Mouse (Mus musculus) stomach, postnatal 0 days (tissue): Measurements from ENCODE around the gene Gm13285. TPM values are rescaled to one million over a fixed set of nuclear protein-coding genes. Genes with fewer than 3 reads are reported as not detected.
"Not testable (repeated sequence)": the region's sequence is repeated elsewhere in the genome, so short reads cannot be mapped to it uniquely, and the experiment has no call there.

Source experiments
- ATAC-seq: fragments of 200-750 bp; cut with Nextera tagmentation; 2 replicates; pipeline ENCODE4 v1.8.0; 2017; ENCODE audit not compliant: low FRiP score, low TSS enrichment
- DNase-seq: peaks from one replicate; pipeline ENCODE4 v3.0.0-alpha.2; 2016; ENCODE audit warnings: low spot score
- H3K27ac ChIP-seq: fragments of 300-500 bp; sonication (generic); replicated peaks from 2 replicates; pipeline ENCODE4 v1.5.1; 2014; ENCODE audit warnings: mild to moderate bottlenecking, control low read depth
- H3K27me3 ChIP-seq: fragments of 300-500 bp; sonication (generic); 2 replicates; pipeline ENCODE4 v1.6.1; 2014; ENCODE audit warnings: low read length; ENCODE audit not compliant: control insufficient read depth, insufficient read depth
- H3K36me3 ChIP-seq: fragments of 300-500 bp; sonication (generic); 2 replicates; pipeline ENCODE4 v1.6.1; 2014; ENCODE audit warnings: low read length, mixed read lengths; ENCODE audit not compliant: control insufficient read depth, insufficient read depth
- H3K4me1 ChIP-seq: fragments of 300-500 bp; sonication (generic); replicated peaks from 2 replicates; pipeline ENCODE4 v1.6.1; 2014; ENCODE audit warnings: antibody characterized with exemption; ENCODE audit not compliant: control insufficient read depth, insufficient read depth
- H3K4me2 ChIP-seq: fragments of 300-500 bp; sonication (generic); replicated peaks from 2 replicates; pipeline ENCODE4 v1.6.1; 2014; ENCODE audit warnings: low read depth, mild to moderate bottlenecking, control low read depth, moderate library complexity
- H3K4me3 ChIP-seq: fragments of 300-500 bp; sonication (generic); 2 replicates; pipeline ENCODE4 v1.5.1; 2014; ENCODE audit warnings: low read depth, low read length, control low read depth
- H3K9ac ChIP-seq: fragments of 300-500 bp; sonication (generic); 2 replicates; pipeline ENCODE4 v1.6.1; 2014; ENCODE audit warnings: mild to moderate bottlenecking, low read length, control low read depth, mixed read lengths
- H3K9me3 ChIP-seq: fragments of 300-500 bp; sonication (generic); 2 replicates; pipeline ENCODE4 v1.6.1; 2016; ENCODE audit warnings: low read length; ENCODE audit not compliant: control insufficient read depth
- CTCF ChIP-seq: IDR thresholded peaks from 2 replicates; pipeline ENCODE4 v1.5.1; 2016; ENCODE audit warnings: antibody characterized with exemption, low read depth, mild to moderate bottlenecking, moderate library complexity
- EP300 ChIP-seq: optimal IDR thresholded peaks from 2 replicates; pipeline ENCODE3; 2016; ENCODE audit warnings: antibody characterized with exemption
- WGBS: fragments of 180-500 bp; shearing (Covaris S2); extraction: QIAGEN DNeasy Blood & Tissue Kit; methylation state at CpG from one replicate; pipeline ENCODE4 v1.1.7; 2014; 5-methylcytosine and 5-hydroxymethylcytosine counted together
- polyA plus RNA-seq: library from polyadenylated mRNA; unstranded; fragments of >200 nt; fragmentation: Nextera tagmentation; extraction: Ambion mirVana; gene quantifications from 2 replicates; pipeline ENCODE4 v1.2.1, GENCODE M21; 2015

Gene Gm13285
- 0.92 and 1.3 TPM in 2 replicates for polyA plus RNA-seq

GRCm38 (mm10) chr4:88799365-88799764 is at the start of gene Gm13285:
TSS of gene Gm13285 (plus strand) at chr4:88799665.
- H3K27ac ChIP-seq, H3K9ac ChIP-seq, H3K4me1 ChIP-seq, H3K9me3 ChIP-seq, DNase-seq, H3K4me2 ChIP-seq, H3K4me3 ChIP-seq, H3K36me3 ChIP-seq, H3K27me3 ChIP-seq, ATAC-seq: not testable (repeated sequence)
- WGBS = 21% methylated on average over 2 of the region's 7 CpGs

GRCm38 (mm10) chr4:88749926-88750325 is 49.5 kb upstream of the Gm13285 start:
- DNase-seq = no peak
- Histone ChIP-seq H3K9ac (no peak overlapping the region), H3K9me3 (no peaks in the 10 kb centered on the region), H3K27me3 (no peaks in the 10 kb centered on the region), H3K4me2 (no peak overlapping the region), H3K36me3 (no peaks in the 10 kb centered on the region), H3K4me3 (no peak overlapping the region), H3K4me1 (no peaks in the 10 kb centered on the region), H3K27ac (no peak overlapping the region)
- 52% methylated on average over 6 of the region's 6 CpGs for WGBS
- TF ChIP-seq CTCF = no peak
- no peak for TF ChIP-seq EP300
- ATAC-seq = no peak

GRCm38 (mm10) chr4:88754818-88755340 is 44.6 kb upstream of the Gm13285 start, which contains the start of gene Gm13271:
TSS of gene Gm13271 (plus strand) at chr4:88754868.
- TF ChIP-seq CTCF = peak; percentile 40
- not testable (repeated sequence) for H3K27ac ChIP-seq, H3K9me3 ChIP-seq, H3K4me2 ChIP-seq, H3K36me3 ChIP-seq, H3K27me3 ChIP-seq, H3K4me3 ChIP-seq, DNase-seq, ATAC-seq, H3K9ac ChIP-seq, H3K4me1 ChIP-seq
- WGBS = 71% methylated on average over 13 of the region's 15 CpGs

- ATAC-seq, H3K36me3 ChIP-seq, H3K4me1 ChIP-seq, H3K27me3 ChIP-seq, H3K9me3 ChIP-seq: not testable (repeated sequence)
- H3K4me3 ChIP-seq = peak overlapping the region; percentile 49
- peak; percentile 48 for DNase-seq
- H3K4me2 ChIP-seq = peak overlapping the region; percentile 66
- peak overlapping the region; percentile 96 for H3K27ac ChIP-seq
- H3K9ac ChIP-seq = peak overlapping the region; percentile 64
- WGBS = 11% methylated on average over 28 of the region's 31 CpGs
Observed at GRCm38 (mm10) chr4:88756581-88757513, 42.6 kb upstream of the Gm13285 start.

- peak; percentile 72 for TF ChIP-seq CTCF
- not testable (repeated sequence) for H3K27me3 ChIP-seq
- peak overlapping the region; percentile 64 for H3K9ac ChIP-seq
Observed at GRCm38 (mm10) chr4:88757628-88758031, 41.8 kb upstream of the Gm13285 start.

GRCm38 (mm10) chr4:88758751-88759150 is 40.7 kb upstream of the Gm13285 start:
- DNase-seq, H3K27me3 ChIP-seq, H3K36me3 ChIP-seq, H3K4me2 ChIP-seq, H3K27ac ChIP-seq, H3K9ac ChIP-seq, ATAC-seq, H3K4me1 ChIP-seq, H3K4me3 ChIP-seq, H3K9me3 ChIP-seq: not testable (repeated sequence)
- WGBS = 85% methylated on average over 8 of the region's 9 CpGs

More at GRCm38 (mm10) chr4:88757628-88758031, 41.8 kb upstream of the Gm13285 start:
- WGBS = 0% methylated on average over 16 of the region's 21 CpGs
- peak; percentile 100 for ATAC-seq
- peak overlapping the region; percentile 49 for H3K4me3 ChIP-seq
- H3K9me3 ChIP-seq, H3K4me1 ChIP-seq, H3K36me3 ChIP-seq: not testable (repeated sequence)
- peak overlapping the region; percentile 96 for H3K27ac ChIP-seq
- peak; percentile 82 for DNase-seq
- H3K4me2 ChIP-seq = peak overlapping the region; percentile 66

GRCm38 (mm10) chr4:88759610-88760268 is 39.7 kb upstream of the Gm13285 start, which contains the start of gene Gm13283:
TSS of gene Gm13283 (plus strand) at chr4:88760119.
- not testable (repeated sequence) for H3K27me3 ChIP-seq, ATAC-seq, H3K36me3 ChIP-seq, H3K4me1 ChIP-seq, H3K9ac ChIP-seq, H3K9me3 ChIP-seq, DNase-seq
- Histone ChIP-seq H3K4me3 (peak within 1 kb of the TSS; percentile 31), H3K27ac (0 out of 2 replicates have a peak within 1 kb of the TSS, but pooled peaks have one; percentile 24), H3K4me2 (peak within 1 kb of the TSS; percentile 41)
- 27% methylated on average over 7 of the region's 14 CpGs for WGBS
